Mouse (Mus musculus) midbrain, embryonic 12.5 days (tissue): ENCODE data around the gene Als2cl. TPM values are rescaled to one million over a fixed set of nuclear protein-coding genes. Genes with fewer than 3 reads are reported as not detected.

Experiments used
- ATAC-seq: fragments of 200-750 bp; cut with Nextera tagmentation; 2 replicates; pipeline ENCODE4 v1.8.0; 2017; ENCODE audit warnings: low read depth, moderate TSS enrichment, moderate library complexity; ENCODE audit not compliant: low FRiP score
- H3K27ac ChIP-seq: fragments of 300-500 bp; sonication (generic); replicated peaks from 2 replicates; pipeline ENCODE4 v1.5.1; 2016; ENCODE audit warnings: mild to moderate bottlenecking
- H3K27me3 ChIP-seq: fragments of 300-500 bp; sonication (generic); 2 replicates; pipeline ENCODE4 v1.6.1; 2016; ENCODE audit warnings: mild to moderate bottlenecking
- H3K36me3 ChIP-seq: fragments of 300-500 bp; sonication (generic); 2 replicates; pipeline ENCODE4 v1.6.1; 2016
- H3K4me1 ChIP-seq: fragments of 300-500 bp; sonication (generic); 2 replicates; pipeline ENCODE4 v1.6.1; 2016
- H3K4me2 ChIP-seq: fragments of 300-500 bp; sonication (generic); replicated peaks from 2 replicates; pipeline ENCODE4 v1.6.1; 2016; ENCODE audit warnings: mild to moderate bottlenecking, moderate library complexity
- H3K4me3 ChIP-seq: fragments of 300-500 bp; sonication (generic); 2 replicates; pipeline ENCODE4 v1.5.1; 2016; ENCODE audit warnings: mild to moderate bottlenecking
- H3K9ac ChIP-seq: fragments of 300-500 bp; sonication (generic); replicated peaks from 2 replicates; pipeline ENCODE4 v1.6.1; 2016; ENCODE audit warnings: mild to moderate bottlenecking, moderate library complexity
- H3K9me3 ChIP-seq: fragments of 300-500 bp; sonication (generic); 2 replicates; pipeline ENCODE4 v1.6.1; 2016; ENCODE audit warnings: mild to moderate bottlenecking
- WGBS: fragments of 180-500 bp; shearing (Covaris S2); methylation state at CpG from one replicate; pipeline ENCODE4 v1.1.7; 2016; 5-methylcytosine and 5-hydroxymethylcytosine counted together
- polyA plus RNA-seq: library from polyadenylated mRNA; unstranded; fragments of >200 nt; fragmentation: Nextera tagmentation; extraction: Ambion mirVana; gene quantifications from 2 replicates; pipeline ENCODE4 v1.2.1, GENCODE M21; 2016

Gene Als2cl
- polyA plus RNA-seq, 1 experiment from 2014 or later = 1.3 TPM

DNA sequence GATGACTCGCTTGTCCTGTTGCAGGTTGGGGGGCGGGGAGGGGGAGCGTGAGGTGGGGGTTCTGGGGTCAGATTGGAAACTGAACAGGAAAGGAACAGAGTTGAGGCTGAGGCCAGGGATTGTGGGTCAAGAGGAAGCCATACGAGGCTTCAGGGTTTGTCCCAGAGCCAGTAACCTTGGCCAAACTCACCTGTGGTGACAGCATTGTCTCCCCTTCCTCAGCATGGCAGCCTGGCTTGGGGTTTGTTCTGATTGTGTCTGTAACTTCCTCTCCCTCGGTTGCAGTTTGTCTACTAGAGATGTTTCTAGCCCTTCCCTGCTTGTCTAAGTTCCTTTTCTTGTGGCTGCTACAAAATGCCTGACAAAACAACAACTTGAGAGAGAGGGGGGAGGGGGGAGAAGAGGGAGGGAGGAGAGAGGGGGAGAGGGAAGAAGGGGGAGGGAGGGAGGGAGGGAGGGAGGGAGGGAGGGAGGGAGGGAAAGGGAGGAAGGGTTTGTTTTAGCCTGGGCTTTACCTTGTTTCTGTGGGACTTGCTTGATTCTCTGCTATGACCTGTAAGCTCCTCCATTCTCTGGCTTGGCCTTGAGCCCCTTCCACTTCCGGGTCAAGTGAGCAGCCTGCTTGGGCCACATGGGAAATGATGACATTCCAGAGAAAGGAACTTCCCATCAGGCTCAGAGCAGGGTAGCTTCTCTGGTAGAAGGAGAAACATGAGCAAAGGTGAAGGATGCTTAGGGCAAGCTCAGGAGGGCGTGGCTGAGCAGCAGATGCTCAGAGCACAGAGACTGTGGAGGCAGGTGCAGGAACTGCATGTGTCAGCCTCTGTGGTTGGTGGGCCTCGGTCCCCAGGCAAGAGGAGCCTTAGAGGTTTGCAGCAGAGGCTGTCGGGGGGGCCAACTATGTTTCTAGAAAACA is 8.0 kb downstream of the Als2cl start:
- H3K4me3 ChIP-seq = no peak overlapping the region
- H3K36me3 ChIP-seq = no peaks in the 10 kb centered on the region
- H3K4me2 ChIP-seq = no peak overlapping the region
- no peak for ATAC-seq
- H3K9ac ChIP-seq = no peak overlapping the region
- no peak overlapping the region for H3K27ac ChIP-seq
- 0 out of 2 replicates have a peak, but pooled peaks cover 5% of the 10 kb centered on the region for H3K4me1 ChIP-seq
- H3K27me3 ChIP-seq = peaks cover 5% of the 10 kb centered on the region; the same call in 1 of the 2 replicates
- no peaks in the 10 kb centered on the region for H3K9me3 ChIP-seq
- 76% methylated on average over 9 of the region's 9 CpGs for WGBS

DNA sequence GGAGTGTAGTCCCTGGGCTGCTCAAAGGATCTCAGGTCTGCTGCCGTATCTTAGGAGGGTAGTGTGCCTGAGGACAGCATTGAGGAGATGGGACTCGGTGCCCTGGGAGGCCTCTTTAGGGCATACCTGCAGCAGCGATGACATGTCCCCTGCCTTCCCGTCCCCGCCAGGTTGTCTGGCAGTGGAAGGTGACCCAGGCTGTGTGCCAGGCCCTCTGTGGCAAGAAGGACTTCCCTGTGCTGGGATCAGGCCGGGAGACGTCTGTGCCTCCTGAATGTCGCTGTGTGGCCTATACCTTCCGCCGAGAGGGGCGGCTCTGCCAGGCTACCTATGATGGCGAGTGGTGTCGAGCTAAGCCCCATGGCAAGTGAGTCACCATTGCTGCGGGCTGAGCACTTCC is 9.3 kb downstream of the Als2cl start:
- Histone ChIP-seq H3K4me3 (no peak overlapping the region), H3K9ac (no peak overlapping the region), H3K27ac (no peak overlapping the region), H3K27me3 (peaks cover 5% of the 10 kb centered on the region; the same call in 1 of the 2 replicates), H3K4me2 (no peak overlapping the region), H3K9me3 (no peaks in the 10 kb centered on the region), H3K36me3 (no peaks in the 10 kb centered on the region), H3K4me1 (0 out of 2 replicates have a peak, but pooled peaks cover 5% of the 10 kb centered on the region)
- ATAC-seq = no peak
- WGBS = 90% methylated on average over 14 of the region's 14 CpGs

GRCm38 (mm10) chr9:110890026-110890783 is 10.5 kb downstream of the Als2cl start:
- Histone ChIP-seq H3K27ac (no peak overlapping the region), H3K27me3 (peaks cover 6% of the 10 kb centered on the region), H3K4me2 (no peak overlapping the region), H3K9me3 (no peaks in the 10 kb centered on the region), H3K36me3 (no peaks in the 10 kb centered on the region), H3K9ac (no peak overlapping the region), H3K4me1 (0 out of 2 replicates have a peak, but pooled peaks cover 5% of the 10 kb centered on the region), H3K4me3 (no peak overlapping the region)
- ATAC-seq = no peak
- 17% methylated on average over 21 of the region's 21 CpGs for WGBS

- 80% methylated on average over 12 of the region's 12 CpGs for WGBS
- no peak overlapping the region for H3K9ac ChIP-seq
- no peak overlapping the region for H3K4me3 ChIP-seq
- H3K27me3 ChIP-seq = peaks cover 14% of the 10 kb centered on the region
- no peaks in the 10 kb centered on the region for H3K9me3 ChIP-seq
- no peak overlapping the region for H3K27ac ChIP-seq
- H3K36me3 ChIP-seq = no peaks in the 10 kb centered on the region
- H3K4me2 ChIP-seq = no peak overlapping the region
- no peak for ATAC-seq
- 0 out of 2 replicates have a peak, but pooled peaks cover 5% of the 10 kb centered on the region for H3K4me1 ChIP-seq
These were observed 11.6 kb downstream of the Als2cl start for GRCm38 (mm10) chr9:110891077-110891828.

DNA sequence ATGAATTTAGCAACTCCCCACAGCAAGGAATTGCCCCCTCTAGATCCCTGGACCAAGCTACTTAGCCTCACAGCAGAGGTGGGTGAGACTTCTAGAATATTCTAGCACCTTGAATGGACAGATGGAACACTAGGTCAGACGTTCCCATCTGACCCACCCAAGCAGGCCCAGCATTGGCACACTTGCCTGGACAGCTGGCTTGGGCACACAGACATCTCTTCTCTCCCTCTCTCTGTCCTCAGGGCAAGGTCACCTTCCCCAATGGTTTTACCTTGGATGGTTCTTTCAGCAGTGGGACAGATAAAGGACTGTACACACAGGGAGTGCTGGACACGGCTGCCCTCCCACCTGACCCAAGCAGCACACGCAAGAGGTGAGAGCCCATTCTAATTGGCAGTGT is 12.9 kb downstream of the Als2cl start:
- Histone ChIP-seq H3K4me3 (no peak overlapping the region), H3K9ac (no peak overlapping the region), H3K4me2 (no peak overlapping the region), H3K9me3 (no peaks in the 10 kb centered on the region), H3K27me3 (peaks cover 14% of the 10 kb centered on the region), H3K27ac (no peak overlapping the region), H3K4me1 (0 out of 2 replicates have a peak, but pooled peaks cover 5% of the 10 kb centered on the region), H3K36me3 (no peaks in the 10 kb centered on the region)
- ATAC-seq = no peak
- WGBS = 83% methylated on average over 3 of the region's 3 CpGs

DNA sequence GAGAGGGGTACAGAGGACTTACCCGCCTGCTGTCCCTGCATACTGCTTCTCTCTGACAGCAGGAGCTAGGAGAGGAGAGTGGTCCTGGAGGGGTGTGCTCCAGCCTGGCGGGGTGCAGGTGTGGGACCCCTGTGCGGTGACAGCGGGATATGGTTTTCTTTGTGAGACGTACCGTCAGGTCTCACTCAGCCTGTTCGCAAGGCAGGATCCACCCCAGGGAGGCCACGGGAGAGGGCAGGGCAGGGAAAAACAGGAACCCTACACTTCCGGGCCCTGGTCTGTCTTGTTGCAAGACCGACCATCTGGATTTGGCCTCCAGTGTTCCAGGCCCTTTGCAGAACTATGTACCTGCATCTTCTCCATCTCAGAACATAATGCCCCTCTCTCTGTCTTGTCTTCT is 13.8 kb downstream of the Als2cl start:
- no peaks in the 10 kb centered on the region for H3K36me3 ChIP-seq

DNA sequence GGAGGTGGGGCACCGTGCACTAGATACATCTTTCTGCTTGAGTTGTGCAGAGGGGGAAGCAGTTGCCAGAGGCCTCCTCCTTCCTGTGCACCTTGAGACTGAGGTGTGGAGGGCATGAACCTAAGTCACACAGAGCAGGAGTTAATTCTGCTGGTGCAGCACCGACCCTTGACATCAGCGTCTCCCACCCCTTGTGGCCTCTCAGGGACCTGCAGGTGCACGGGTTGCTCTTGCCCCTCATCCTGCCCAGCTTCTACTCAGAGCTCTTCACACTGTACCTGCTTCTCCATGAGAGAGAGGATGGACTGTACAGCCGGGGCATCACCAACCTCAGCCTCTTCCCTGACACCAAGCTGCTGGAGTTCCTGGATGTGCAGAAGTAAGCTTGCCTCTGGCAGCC is 15.8 kb downstream of the Als2cl start:
- H3K27me3 ChIP-seq = peaks cover 18% of the 10 kb centered on the region
- H3K9me3 ChIP-seq = no peaks in the 10 kb centered on the region
- H3K27ac ChIP-seq = no peak overlapping the region
- H3K4me2 ChIP-seq = no peak overlapping the region
- H3K9ac ChIP-seq = no peak overlapping the region
- H3K36me3 ChIP-seq = no peaks in the 10 kb centered on the region
- 61% methylated on average over 5 of the region's 5 CpGs for WGBS
- no peaks in the 10 kb centered on the region for H3K4me1 ChIP-seq
- ATAC-seq = no peak
- H3K4me3 ChIP-seq = no peak overlapping the region

More for the DNA sequence above, 13.8 kb downstream of the Als2cl start:
- Histone ChIP-seq H3K9me3 (no peaks in the 10 kb centered on the region), H3K27me3 (peaks cover 18% of the 10 kb centered on the region), H3K27ac (no peak overlapping the region), H3K4me3 (no peak overlapping the region), H3K9ac (no peak overlapping the region), H3K4me1 (0 out of 2 replicates have a peak, but pooled peaks cover 5% of the 10 kb centered on the region), H3K4me2 (no peak overlapping the region)
- ATAC-seq = no peak
- 63% methylated on average over 10 of the region's 10 CpGs for WGBS

DNA sequence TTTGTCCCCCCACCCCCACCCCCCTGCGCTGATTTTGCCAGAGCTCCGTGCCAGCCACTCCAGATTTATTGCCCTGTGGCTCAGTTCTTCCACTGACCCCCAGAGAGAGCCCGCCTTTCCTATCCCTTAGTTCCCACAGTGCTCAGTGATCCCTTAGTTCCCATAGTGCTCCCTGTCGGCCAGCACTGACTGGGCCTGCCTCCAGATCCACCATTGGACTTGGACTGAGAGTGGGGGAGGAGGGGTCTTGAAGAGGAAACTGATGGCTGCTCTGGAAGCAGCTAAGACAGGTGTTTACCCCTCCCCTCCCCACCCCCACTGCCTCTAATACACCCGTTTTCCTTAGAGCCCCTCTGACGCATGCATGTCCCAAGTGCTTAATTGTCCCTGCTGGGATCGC is 16.3 kb downstream of the Als2cl start:
- Histone ChIP-seq H3K9ac (no peak overlapping the region), H3K27ac (no peak overlapping the region), H3K4me3 (no peak overlapping the region), H3K4me2 (peak overlapping the region; percentile 25), H3K36me3 (no peaks in the 10 kb centered on the region), H3K9me3 (no peaks in the 10 kb centered on the region), H3K4me1 (no peaks in the 10 kb centered on the region), H3K27me3 (peaks cover 15% of the 10 kb centered on the region)
- 21% methylated on average over 7 of the region's 7 CpGs for WGBS
- peak; percentile 28; the same call in 1 of the 2 replicates for ATAC-seq

DNA sequence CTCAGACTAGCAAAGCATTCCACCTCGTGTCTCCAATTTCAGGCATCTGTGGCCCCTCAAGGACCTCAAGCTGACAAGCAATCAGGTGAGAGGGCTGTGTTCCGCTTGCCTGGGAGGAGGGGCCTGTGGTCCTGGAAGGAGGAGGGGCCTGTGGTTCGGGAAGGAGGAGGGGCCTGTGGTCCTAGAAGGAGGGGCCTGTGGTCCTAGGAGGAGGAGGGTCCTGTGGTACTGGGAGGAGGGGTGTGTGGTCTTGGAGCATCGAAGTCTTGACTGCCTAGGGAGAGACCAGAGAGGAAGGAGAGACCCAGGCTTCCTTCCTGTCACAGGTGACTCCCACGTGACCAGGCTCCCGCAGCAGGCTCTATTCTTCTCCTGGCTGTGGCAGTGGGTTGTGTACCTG is 16.9 kb downstream of the Als2cl start:
- H3K27ac ChIP-seq = no peak overlapping the region
- no peaks in the 10 kb centered on the region for H3K9me3 ChIP-seq
- no peaks in the 10 kb centered on the region for H3K36me3 ChIP-seq
- H3K4me3 ChIP-seq = no peak overlapping the region
- H3K9ac ChIP-seq = no peak overlapping the region
- H3K4me2 ChIP-seq = peak overlapping the region; percentile 25
- peak; percentile 35; the same call in 1 of the 2 replicates for ATAC-seq
- peaks cover 13% of the 10 kb centered on the region for H3K27me3 ChIP-seq
- H3K4me1 ChIP-seq = no peaks in the 10 kb centered on the region
- WGBS = 10% methylated on average over 6 of the region's 6 CpGs

- Histone ChIP-seq H3K36me3 (no peaks in the 10 kb centered on the region), H3K9me3 (no peaks in the 10 kb centered on the region), H3K27me3 (peaks cover 13% of the 10 kb centered on the region), H3K4me3 (no peak overlapping the region), H3K27ac (no peak overlapping the region), H3K4me2 (no peak overlapping the region), H3K9ac (no peak overlapping the region), H3K4me1 (no peaks in the 10 kb centered on the region)
- 66% methylated on average over 10 of the region's 10 CpGs for WGBS
- no peak for ATAC-seq
These were observed 19.9 kb downstream of the Als2cl start for GRCm38 (mm10) chr9:110899451-110900008.

GRCm38 (mm10) chr9:110901204-110901603 is 21.5 kb downstream of the Als2cl start:
- H3K4me3 ChIP-seq = no peak overlapping the region

More at GRCm38 (mm10) chr9:110901204-110901603, 21.5 kb downstream of the Als2cl start:
- H3K4me2 ChIP-seq = no peak overlapping the region
- H3K27me3 ChIP-seq = peaks cover 4% of the 10 kb centered on the region
- ATAC-seq = no peak
- H3K9me3 ChIP-seq = no peaks in the 10 kb centered on the region
- H3K27ac ChIP-seq = no peak overlapping the region
- no peaks in the 10 kb centered on the region for H3K4me1 ChIP-seq
- WGBS = 95% methylated on average over 6 of the region's 6 CpGs
- no peak overlapping the region for H3K9ac ChIP-seq
- H3K36me3 ChIP-seq = no peaks in the 10 kb centered on the region
